Mouse (Mus musculus) layer of hippocampus, adult 9-11 months (tissue): ENCODE measurements around the gene Ccdc51.

ENCODE experiments used
- DNase-seq: peaks from one replicate; pipeline ENCODE4 v3.0.0; 2022

The Ccdc51 gene

DNA sequence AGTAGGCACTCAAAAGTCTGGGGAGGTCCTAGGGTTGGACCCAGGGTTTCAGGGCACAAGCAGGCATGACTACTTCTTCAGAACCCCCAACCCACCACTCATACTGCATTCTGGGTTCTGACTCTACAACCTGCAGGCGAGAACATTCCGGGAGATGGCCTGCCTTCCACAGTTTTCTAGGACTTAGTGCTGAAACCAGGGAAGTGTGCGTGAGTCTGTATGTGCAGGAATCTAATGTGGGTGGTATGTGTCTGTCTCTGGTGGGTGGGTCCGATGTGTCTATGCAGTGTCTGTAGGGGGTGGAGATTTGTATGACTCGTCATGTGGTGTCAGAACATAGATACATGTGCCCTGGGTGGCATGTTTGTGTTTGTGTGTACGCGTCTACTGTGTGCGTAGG lies 16.1 kb downstream of the Ccdc51 start:
- DNase-seq: no peak

- peak; percentile 66 for DNase-seq
These were observed 16.7 kb downstream of the Ccdc51 start for GRCm38 (mm10) chr9:109098969-109099368.

DNA sequence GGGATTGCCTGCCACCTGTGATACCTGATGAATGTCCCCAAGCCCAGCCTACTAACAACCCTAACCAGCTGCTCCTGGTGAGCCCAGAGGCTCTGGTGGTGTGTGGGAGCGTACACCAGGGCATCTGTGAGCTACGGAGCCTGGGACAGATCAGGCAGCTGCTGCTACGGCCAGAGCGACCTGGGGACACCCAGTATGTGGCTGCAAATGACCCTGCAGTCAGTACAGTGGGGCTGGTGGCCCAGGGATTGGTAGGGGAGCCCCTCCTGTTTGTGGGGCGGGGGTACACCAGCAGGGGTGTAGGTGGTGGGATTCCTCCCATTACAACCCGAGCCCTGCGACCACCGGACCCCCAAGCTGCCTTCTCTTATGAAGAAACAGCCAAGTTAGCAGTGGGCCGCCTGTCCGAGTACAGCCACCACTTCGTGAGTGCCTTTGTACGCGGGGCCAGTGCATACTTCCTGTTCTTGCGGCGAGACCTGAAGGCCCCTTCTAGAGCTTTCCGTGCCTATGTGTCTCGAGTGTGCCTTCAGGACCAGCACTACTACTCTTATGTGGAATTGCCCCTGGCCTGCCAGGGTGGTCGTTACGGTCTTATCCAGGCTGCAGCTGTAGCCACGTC lies 18.1 kb downstream of the Ccdc51 start:
- no peak for DNase-seq

DNA sequence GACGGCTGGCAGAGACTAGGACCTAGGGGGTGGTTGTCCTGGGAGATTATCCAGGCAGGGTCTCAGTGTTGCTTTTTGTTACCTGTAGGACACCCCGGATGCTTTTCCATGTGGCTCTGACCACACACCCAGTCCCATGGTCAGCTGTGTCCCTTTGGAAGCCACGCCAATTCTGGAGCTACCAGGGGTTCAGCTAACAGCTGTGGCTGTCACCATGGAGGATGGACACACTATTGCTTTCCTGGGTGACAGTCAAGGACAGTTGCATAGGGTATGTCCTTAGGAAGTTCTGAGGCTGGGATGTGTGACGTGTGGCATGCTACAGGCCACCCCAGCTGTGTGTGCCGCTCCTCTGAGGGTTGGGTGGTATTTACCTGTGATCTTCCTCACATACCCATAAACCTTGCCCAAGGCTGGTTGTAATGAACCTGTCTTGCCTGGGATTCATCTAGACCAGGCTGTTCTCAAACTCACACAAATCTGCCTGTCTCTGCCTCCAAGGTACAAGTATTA lies 19.7 kb downstream of the Ccdc51 start:
- DNase-seq: no peak

DNA sequence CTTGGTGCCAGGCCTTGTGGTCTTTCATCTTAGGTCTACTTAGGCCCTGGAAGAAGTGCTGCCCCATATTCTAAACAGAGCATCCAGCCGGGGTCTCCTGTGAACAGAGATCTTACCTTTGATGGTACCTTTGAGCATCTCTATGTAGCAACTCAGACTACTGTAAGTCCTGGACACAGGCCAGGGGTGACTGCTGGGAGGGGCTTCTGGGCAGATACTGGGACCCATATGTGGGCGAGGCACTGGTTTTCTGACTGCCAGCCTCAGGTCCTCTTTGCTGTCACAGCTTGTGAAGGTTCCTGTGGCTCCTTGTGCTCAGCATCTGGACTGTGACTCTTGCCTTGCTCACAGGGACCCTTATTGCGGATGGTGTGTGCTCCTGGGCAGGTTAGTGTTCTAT lies 20.2 kb downstream of the Ccdc51 start:
- no peak for DNase-seq

GRCm38 (mm10) chr9:109103250-109103649 lies 21.0 kb downstream of the Ccdc51 start:
- DNase-seq: no peak

DNA sequence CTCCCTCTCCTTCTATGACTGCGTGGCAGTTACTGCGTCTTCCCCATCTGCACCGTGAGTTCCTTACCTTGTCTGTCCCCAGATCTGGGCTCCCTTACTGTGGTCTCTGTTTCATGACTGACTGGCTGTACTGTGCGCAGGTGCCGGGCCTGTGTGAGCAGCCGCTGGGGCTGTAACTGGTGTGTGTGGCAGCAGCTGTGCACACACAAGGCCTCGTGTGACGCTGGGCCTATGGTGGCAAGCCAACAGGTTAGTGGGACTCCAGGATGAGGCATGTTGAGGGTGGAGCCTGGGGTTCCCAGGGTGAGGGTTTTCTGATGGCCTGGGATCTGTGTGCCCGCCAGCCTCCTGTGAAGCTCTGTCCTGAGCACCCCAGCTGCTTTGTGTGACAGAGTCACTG lies 21.8 kb downstream of the Ccdc51 start:
- DNase-seq: no peak

GRCm38 (mm10) chr9:109105011-109105410 lies 22.7 kb downstream of the Ccdc51 start:
- DNase-seq: no peak

DNA sequence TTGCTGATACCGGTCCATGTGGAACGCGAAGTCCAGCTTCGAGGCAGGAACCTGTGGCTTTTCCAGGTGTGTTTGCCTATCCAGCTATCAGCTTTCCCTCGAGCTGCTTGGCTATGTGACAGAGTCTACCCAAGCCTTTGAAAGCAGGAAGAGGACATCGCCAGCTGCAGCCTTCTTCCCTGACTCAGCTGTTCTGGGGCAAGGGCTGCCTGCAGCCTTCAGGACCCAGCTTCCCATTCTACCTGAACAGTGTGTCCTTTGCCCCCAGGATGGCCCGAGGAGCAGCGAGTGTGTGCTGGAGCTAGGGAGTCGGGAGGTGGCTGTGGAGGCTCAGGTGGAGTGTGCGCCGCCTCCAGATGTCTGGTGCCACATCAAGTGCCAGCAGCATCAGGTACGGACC lies 23.4 kb downstream of the Ccdc51 start:
- no peak for DNase-seq

DNA sequence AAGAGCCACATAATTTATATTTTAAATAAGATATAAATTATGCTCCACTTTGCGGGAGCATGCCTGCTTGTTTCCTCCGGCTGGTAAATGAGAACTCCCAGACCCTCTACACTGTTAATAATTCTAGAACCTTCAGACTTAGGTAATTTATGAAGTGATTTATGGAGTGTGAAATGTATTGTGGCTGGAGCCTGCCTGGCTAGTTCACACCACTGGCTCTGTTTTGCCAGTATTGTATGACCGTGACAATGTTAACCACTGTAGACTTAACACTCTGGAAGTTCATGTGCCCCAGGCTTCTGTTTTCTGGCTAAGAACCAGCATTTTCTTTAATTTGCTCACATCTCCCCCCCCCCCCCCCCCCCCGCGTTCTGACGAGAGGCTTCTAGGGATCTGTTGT lies 25.0 kb downstream of the Ccdc51 start:
- no peak for DNase-seq

DNA sequence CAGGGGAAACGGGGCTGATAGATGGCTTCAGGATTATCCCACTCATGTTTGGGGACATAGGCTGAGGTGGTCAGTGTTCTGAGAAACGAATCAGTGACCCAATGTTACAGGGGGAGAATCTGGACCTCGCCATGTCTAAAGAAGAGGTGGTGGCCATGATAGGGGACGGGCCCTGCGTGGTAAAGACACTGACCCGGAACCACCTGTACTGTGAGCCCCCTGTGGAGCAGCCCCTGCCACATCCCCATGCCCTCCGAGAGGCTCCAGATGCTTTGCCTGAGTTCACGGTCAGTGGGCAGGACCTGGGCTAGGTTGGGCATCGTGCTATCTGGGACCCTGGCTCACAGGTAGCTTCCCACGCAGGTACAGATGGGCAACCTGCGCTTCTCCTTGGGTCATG lies 27.9 kb downstream of the Ccdc51 start:
- no peak for DNase-seq

DNA sequence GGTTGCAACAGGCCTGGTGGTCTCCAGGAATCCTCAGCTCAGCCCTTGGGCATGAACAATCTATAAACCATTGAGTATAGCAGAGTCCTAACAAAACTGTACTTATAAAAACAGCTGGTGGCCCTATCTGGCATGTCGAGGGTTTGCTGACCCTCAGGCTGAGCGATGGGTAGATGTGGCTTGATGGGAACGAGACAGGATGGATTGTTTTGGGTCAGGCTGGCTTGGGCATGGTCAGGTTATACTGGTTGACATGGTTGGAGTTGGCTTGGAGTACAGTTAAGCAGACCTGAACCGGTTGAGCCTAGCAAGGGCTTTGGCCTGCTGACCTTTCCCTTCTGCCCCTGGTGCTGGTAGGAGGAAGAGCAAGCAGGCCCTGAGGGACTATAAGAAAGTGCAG lies 28.8 kb downstream of the Ccdc51 start:
- DNase-seq: no peak

DNA sequence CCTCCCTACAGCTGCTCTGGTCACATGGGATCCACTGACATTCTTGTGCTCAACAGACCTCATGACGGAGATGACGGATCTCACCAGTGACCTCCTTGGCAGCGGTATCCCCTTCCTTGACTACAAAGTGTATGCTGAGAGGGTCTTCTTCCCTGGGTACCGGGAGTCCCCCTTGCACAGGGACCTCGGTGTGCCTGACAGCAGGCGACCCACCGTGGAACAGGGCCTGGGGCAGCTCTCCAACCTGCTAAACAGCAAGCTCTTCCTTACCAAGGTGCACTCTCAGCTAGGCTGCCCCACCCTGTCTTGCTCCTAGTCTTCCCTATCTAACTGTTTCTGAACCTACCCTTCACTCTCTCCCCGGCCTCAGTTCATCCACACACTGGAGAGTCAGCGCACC lies 29.3 kb downstream of the Ccdc51 start:
- DNase-seq: no peak

DNA sequence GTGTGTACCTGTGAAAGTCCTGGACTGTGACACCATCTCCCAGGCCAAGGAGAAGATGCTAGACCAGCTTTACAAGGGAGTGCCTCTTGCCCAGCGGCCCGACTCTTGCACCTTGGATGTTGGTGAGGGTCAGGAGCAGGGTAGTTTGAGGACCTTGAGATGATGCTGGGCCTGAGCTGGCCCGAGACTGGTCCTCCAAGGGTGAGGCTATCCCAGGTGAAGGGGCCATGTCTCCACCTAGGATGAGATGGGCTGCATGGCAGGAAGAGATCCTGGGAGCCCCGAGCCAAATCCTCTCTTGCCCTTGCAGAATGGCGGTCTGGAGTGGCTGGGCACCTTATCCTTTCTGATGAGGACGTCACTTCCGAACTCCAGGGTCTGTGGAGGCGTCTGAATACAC lies 31.0 kb downstream of the Ccdc51 start:
- no peak for DNase-seq

GRCm38 (mm10) chr9:109114276-109114675 lies 32.0 kb downstream of the Ccdc51 start:
- DNase-seq: no peak

- no peak for DNase-seq
These were observed 32.6 kb downstream of the Ccdc51 start for GRCm38 (mm10) chr9:109114871-109115270.

GRCm38 (mm10) chr9:109116205-109116604 lies 33.9 kb downstream of the Ccdc51 start:
- DNase-seq: no peak

- DNase-seq: no peak
These were observed 35.8 kb downstream of the Ccdc51 start for GRCm38 (mm10) chr9:109118106-109118505.

- DNase-seq: no peak
These were observed 37.3 kb downstream of the Ccdc51 start for GRCm38 (mm10) chr9:109119571-109119970.

- DNase-seq: no peak
These were observed 38.7 kb downstream of the Ccdc51 start for GRCm38 (mm10) chr9:109120956-109121355.

DNA sequence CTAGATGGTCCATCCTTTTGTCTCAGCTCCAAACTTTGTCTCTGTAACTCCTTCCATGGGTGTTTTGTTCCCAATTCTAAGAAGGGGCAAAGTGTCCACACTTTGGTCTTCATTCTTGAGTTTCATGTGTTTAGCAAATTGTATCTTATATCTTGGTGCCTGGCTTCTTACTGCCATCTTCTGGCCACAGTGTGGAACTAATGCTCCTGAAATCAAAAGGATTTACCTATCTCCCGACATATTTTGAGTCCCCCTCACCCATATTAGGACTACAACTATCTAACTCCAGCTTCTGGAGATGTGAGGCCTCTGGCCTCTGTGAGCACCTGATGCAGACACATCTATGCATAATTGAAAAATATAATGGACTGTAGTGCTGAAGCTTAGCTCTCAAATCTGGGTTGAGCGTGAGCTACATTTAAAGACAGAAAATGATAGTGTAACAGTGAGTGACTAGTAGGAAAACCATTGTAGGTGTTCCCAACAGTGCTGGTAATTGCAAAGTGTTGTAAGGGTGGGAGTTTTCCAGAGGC lies 40.3 kb downstream of the Ccdc51 start:
- DNase-seq: no peak

- DNase-seq: no peak
These were observed 41.0 kb downstream of the Ccdc51 start for GRCm38 (mm10) chr9:109123266-109123665.

DNA sequence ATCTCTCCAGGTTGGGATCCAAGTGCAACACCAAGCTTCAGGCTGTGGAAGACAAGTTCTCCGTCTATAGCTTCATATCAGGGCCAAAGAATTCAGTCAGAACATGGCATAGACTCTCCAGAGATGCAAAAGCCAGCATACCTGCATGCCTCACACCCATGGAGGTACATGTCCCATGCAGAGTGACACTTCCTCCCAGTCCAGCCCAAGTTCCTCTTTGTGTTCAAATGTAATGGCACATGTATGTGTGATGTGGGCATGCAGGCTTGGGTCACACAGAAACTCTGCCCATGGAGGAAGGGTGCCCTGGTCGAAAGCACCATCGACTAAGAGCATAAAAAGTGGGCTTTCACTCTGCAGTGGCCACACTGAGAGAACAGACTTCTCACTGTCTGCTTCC lies 41.9 kb downstream of the Ccdc51 start:
- no peak for DNase-seq

GRCm38 (mm10) chr9:109125043-109125442 lies 42.8 kb downstream of the Ccdc51 start:
- no peak for DNase-seq

- no peak for DNase-seq
These were observed 43.2 kb downstream of the Ccdc51 start for GRCm38 (mm10) chr9:109125481-109125880.
